Mouse (Mus musculus) lung, adult 2 months (tissue): ENCODE measurements at regions not wholly inside any gene's neighbourhood (a gene's known extent, or its start where the extent isn't known, plus 50 kb on each side); places are given as distances from the start of the nearest gene placed in this dataset.

ENCODE experiments used
- CTCF ChIP-seq: fragments of 200-500 bp; IDR thresholded peaks from 2 replicates; pipeline ENCODE4 v1.5.1; 2011; ENCODE audit warnings: mild to moderate bottlenecking, low read length, control low read depth; ENCODE audit not compliant: insufficient read depth
- POLR2A ChIP-seq: fragments of 200-500 bp; IDR thresholded peaks from 2 replicates; pipeline ENCODE4 v1.6.1; 2011; ENCODE audit warnings: low read depth, mild to moderate bottlenecking, control low read depth, low read length, borderline replicate concordance; ENCODE audit errors: extremely low read depth

DNA sequence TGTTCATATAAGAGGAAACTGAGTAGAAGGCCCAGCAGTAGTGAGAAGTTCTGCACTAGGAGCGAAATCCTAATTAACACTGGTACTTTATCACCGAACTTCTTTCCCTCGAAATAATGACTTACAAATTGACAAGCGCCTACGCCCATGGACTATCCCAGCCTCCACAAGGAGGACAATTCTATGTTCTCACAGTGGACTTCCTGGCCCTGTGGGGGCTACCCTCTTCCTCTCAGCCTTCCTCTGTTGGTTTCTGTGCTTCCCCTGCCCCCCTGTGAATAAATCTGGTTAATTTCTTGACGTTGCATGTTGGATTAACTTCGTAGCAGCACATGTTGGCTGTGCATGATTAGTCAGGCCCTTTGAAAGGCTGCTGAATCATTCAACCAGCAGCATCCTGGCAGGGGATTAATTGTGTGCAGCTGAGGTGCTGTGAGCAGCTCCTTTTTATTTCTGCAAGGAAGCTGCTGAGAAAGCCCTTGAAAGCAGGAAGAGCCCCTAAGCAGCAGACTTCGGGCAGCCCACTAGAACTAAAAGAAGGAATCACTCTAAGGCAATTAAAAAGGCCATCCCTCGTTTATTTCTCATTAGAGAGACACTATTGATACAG, 117.4 kb downstream of the Pmp22 start:
- TF ChIP-seq CTCF: no peak
- no peak for TF ChIP-seq POLR2A
